Mouse (Mus musculus) left cerebral cortex, postnatal 25 days (tissue): ENCODE data around the gene Ly6g5b. TPM values are rescaled to one million over a fixed set of nuclear protein-coding genes. Genes with fewer than 3 reads are reported as not detected.
"Not testable (repeated sequence)": the region's sequence is repeated elsewhere in the genome, so short reads cannot be mapped to it uniquely, and the experiment has no call there.

Experiments used
- DNase-seq, 2 experiments: peaks; one replicate each; pipeline ENCODE4 v3.0.0; 2022; ENCODE audit warnings: low spot score in 2 of 2, mixed read lengths in 1 of 2
- intact Hi-C: fragments of 180-260 bp; cut with DNase I; formaldehyde crosslinking; loops from one replicate; pipeline ENCODE4 v1.15.1; 2025
- total RNA-seq, 2 experiments: library from RNA; stranded (reverse); gene quantifications; 2 replicates each; pipeline ENCODE4 v1.2.3; 2021

The Ly6g5b gene
- total RNA-seq, 2 experiments from 2014 or later: 0.69 to 0.94 TPM

DNA sequence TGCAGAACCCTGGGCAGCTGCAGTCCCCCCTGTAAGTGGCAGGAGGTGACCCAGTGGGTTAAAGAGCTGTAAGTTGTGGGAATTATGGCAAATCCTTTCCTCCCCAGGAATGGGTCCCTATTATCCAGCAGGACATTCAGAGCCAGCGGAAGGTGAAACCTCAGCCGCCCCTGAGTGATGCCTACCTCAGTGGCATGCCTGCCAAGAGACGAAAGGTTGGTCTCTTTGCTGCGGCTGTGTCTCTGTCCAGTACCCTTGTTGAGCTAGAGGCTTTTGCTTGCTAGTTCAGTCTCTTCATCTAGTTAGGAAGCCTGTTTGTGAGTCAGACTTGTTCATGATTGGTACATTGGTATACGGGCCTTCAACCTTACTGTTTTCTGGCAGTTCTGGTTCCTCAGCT lies 30.9 kb upstream of the Ly6g5b start:
- no peak for DNase-seq
- intact Hi-C loops: no loop called here

DNA sequence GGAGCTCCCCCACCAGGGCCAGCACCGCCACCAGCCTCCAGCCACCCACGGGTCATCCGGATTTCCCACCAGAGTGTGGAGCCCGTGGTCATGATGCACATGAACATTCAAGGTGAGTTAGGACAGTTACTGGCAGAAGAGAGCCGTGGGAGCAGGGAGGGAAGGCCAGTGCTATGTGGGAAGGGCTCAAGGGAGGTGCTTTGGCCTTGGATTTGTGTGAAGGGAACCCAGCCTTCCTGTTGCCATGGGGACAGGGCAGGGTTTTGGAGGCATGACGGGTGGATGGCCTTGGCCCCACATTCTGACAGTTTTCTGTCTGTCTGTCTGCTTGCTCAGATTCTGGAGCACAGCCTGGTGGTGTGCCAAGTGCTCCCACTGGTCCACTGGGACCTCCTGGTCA lies 26.7 kb upstream of the Ly6g5b start:
- no peak for DNase-seq
- intact Hi-C loops: no loop called here

DNA sequence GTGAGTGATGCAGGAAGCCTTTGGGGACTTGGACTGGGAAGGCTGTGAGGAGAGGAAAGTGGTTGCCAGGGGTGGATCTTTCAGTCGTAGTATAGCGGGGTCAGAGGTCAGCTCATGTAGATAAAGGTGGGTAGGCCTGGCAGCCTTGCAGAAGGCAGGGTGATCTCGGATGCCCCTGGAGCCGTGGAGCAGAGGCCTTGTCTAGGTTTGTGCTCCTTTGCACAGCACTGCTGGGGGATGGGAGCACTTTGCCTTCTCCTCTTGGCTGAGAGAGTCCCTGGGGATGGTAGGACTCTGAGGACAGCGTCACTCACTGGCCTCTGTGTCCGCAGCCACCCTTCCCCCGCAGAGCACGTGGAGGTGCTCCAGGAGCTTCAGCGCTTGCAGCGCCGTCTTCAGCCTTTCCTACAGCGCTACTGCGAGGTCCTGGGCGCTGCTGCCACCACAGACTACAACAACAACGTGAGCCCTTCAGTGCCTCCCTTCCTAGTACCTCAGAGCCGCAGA lies 25.3 kb upstream of the Ly6g5b start:
- intact Hi-C loops: no loop called here

DNA sequence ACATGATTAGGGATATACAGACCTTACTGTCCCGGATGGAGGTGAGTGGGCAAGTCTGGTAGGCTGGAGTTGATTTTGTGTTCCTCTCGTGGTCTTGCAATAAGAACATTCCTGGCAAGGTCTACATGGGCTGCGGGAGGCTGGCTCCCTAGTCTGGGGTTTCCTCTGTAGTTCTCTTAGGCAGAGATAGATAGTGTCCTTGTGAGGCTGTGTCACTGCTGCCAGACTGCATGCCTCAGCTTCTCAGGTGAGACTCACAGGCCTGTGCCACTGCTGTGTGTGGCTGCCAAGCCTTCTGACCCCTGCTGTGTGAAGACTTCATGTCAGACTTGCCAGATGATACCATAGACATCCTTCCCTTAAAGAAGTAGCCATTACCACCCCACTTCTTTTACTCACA lies 24.0 kb upstream of the Ly6g5b start:
- intact Hi-C loops: no loop called here

More for the DNA sequence above, 25.3 kb upstream of the Ly6g5b start:
- DNase-seq: no peak

DNA sequence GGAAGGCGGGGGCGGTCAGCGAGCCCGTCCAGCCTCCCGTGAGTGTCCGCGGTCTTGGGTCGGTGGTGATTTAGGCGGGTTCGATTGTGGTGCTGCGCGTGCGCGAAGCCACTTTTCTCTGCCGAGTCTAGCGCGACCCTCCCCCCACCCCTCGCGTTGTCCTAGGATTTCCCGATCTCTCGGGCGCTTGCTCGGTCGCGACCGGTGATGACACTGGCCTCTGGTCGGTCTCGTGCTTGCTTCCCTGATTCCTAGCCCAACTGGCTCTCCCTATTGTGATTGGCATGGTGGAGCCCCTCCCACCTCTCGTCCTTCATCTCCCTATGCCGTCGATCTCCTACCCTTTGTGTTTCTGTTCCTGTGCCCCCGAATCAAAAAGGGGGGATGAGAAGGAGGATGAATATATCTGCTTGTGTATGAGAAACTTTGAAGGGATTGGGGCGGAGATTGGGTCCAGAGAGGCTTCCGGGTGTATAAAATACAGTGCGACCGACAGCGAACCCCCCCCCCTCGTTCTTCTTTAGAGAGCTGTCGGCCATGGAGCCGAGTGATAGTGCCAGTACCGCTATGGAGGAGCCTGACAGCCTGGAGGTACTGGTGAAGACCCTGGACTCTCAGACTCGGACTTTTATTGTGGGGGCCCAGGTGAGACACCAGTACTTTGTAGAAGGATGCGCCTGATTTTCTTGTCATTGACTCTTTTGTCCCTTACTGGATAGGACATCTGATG lies 20.5 kb upstream of the Ly6g5b start:
- no peak for DNase-seq
- intact Hi-C loops: loop anchor here (1.0 kb wide), 1 partner anchor 29 kb away; the partner anchor contains the start of gene Prrc2a

More for the DNA sequence above, 24.0 kb upstream of the Ly6g5b start:
- no peak for DNase-seq

DNA sequence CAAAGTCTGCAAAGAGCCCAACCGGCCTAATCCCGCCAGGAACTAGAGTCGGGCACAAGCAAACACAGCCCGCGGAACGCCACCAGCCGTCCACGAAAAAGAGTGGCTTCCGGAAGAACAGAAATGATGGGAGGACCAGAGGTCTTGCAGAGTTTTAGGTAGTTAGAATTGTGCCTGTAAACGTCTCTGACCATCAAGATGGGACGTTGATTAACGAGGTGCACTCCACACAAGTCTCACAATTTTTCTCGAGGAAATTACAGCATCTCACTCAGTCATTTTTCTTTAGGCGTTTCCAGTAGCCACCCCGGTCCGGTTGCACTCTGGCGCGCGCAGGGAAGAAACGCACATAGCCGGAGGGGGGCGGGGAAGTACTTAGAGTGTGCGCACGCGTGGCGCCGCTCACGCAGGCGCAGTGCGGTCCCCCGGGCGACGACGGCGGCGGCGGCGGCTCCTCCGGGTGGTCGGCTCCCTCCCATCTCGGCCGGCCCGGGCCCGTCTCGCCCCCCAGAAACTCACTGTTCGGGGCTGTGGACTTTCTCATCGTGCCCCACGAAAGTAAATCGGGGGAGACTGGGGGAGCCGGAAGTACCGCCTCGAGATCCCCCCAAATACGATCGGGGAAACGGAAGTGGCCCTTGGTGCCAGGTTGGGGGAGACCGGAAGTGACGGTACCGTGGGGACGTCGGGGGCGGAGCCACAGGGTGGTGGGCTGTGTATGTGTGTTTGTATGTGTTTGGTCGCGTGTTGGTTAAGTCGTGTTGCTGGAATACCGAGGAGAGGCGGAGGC lies 19.8 kb upstream of the Ly6g5b start, which contains the start of gene Bag6:
Gene Bag6 (plus strand): TSS at position 378 of the 790 bp plus-strand sequence.
- peak; percentile 95 to 96 for DNase-seq
- intact Hi-C loops: loop anchor here (1.0 kb wide), 1 partner anchor 29 kb away; the partner anchor contains the start of gene Prrc2a

DNA sequence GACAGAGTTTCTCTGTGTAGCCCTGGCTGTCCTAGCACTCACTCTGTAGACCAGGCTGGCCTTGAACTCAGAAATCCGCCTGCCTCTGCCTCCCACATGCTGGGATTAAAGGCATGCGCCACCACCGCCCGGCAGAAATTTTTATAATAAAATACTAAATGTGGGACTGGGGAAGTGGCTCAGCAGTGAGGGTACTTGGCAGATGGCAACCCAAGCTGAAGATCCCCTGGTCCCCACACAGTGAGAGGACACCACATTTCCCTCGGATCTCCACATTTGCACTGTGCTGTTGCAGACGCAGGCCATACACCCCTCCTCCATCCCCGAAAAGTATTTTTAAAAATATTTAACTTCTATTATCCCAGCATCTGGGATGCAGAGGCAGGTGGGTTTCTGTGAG lies 18.3 kb upstream of the Ly6g5b start:
- DNase-seq: no peak
- intact Hi-C loops: no loop called here

DNA sequence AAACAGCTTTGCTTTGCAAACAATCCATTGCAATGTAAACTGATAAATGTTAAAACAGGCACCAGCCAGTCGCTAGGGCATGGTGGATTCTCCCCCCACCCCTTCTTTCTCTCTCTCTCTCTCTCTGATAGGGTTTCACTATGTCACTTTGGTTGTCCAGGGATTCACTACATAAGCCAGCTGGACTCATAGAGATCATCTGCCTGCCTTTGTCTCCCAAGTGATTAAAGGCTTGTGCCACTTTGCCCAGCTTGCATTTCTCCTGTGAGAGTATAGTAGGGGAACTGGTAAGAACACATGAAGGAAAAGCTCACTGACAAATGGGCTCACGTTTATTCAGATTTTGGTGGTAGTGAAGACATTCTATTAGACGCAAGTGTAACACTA lies 16.9 kb upstream of the Ly6g5b start:
- DNase-seq: no peak

DNA sequence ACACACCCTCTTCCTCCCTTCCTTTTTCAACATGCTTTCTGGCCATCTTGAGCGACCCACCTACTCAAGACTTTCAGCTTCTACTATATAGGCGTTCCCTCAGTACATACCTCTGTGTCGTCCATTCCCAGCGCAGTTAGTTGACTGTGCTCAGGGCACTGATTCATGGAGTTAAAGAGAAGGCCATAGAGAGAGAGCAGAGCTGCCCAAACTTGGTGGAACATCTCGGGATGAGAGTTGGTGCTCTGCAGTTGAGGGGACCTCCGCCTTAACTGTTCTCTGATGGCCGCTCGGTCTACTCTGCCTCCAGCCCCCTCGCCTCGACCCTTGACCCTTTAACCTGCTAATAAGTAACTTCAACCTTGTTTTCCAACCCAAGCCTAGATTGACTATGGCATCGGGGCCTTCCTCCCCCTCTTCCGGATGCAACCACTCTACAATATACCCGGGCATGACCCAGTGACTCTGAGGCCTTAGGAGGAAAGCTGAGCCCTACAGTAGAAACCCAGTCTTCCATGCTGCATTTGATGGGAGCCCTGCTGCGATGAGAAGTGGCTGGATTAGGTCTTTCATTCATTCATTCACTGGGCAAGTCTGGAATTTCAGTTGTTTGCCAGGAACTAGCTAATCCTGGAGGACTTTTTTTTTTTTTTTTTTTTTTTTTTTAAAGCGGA lies 16.4 kb upstream of the Ly6g5b start, which contains the start of gene Apom:
Gene Apom (minus strand): TSS at position 551 of the 674 bp plus-strand sequence.
- no peak for DNase-seq
- intact Hi-C loops: no loop called here

More for the DNA sequence above, 16.9 kb upstream of the Ly6g5b start:
- intact Hi-C loops: no loop called here

DNA sequence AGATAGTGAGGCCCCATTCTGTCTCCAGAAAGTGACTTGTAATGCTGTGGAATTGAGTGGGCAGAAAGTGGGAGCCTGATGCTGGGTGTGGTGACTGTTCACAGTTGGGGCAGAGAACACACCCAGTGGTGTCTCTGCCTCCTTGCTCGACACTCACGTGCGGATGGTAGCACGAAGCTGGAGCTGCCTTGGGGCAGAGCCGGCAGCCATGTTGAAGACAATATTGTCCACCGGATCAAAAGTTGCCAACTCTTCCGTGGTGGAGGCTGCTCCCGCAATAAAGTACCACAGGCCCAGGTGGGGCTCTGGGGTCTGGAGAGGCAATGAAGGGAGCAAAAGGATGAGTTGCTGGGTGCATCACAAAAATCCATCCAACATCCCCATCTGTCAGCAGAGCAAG lies 15.8 kb upstream of the Ly6g5b start:
- intact Hi-C loops: no loop called here
- no peak for DNase-seq

DNA sequence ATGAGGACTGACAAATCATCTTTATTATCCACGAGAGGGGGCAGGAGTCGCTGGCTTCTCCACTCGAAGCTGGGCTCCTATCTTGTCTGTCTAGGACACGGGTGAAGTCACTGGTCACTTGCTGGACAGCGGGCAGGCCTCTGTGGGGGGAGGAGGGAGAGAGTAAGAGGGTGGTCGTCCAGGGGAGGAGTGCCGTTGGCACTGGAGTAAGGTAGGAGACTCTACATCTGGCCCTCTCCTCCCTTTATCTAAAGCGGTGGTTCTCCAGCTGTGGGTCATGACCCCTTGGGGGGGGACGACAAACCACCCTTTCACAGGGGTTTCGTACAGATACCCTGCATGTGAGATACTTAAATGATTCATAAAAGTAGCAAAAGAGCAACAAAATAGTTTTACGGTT lies 13.8 kb upstream of the Ly6g5b start:
- DNase-seq: no peak
- intact Hi-C loops: no loop called here

DNA sequence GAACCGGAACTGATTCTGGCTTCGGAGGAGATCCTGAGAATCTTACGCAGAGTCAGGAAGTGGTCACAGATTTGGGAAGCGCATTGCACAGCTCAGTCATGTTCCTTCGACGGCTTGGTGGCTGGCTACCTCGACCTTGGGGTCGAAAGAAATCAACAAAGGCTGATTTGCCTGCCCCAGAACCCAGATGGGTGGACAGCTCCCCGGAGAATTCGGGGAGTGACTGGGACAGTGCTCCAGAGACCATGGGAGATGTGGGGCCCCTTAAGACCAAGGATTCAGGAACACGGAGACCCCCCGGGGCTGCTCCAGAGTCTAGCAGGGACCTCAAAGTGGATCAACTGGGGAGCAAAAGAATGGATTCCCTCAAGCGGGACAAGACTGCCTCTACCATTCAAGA lies 11.8 kb upstream of the Ly6g5b start:
- DNase-seq: no peak
- intact Hi-C loops: no loop called here

DNA sequence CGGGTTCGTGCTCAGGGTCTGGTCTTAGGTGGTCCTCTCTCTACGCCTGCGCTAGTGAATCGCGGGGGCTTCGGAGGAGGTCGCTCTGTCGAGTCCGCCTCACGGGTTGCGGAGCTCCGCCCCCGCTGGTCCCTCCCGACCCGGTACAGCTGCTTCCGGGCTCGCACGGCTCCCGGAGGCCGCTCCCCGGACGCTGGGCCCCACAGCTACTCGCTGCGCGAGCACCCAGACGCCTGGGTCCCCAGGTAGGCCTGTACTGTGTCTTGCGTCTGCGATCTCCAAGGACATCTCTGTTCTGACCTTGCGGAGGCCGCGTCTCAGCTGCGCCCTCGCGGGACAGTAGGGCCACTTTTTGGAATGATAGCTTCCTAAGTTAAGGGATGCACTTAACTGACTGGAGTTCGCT lies 11.0 kb upstream of the Ly6g5b start, which contains the start of gene D17H6S53E:
Gene D17H6S53E (plus strand): TSS at position 168 of the 406 bp plus-strand sequence.
- peak; percentile 74 to 80 for DNase-seq
- intact Hi-C loops: no loop called here

DNA sequence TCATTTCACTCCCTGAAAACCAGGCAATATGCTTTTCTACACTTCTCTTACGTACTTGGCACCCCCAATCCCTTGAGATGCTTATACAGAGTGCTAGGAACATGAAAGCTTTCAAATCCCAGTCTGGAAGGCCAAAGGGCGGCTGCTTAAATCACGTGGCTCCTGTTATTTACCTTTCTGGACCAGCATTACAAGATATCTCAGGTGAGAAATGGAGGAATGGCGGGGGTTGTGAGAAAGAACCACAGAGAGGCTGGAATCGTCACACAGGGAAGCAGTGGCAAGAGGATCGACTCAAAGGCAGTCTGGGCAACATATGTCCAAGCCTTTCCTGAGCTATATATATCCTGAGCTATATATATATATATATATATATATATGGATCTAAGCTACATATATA lies 10.3 kb upstream of the Ly6g5b start:
- DNase-seq: peak in 1 of 2 experiments; percentile 28
- intact Hi-C loops: no loop called here

DNA sequence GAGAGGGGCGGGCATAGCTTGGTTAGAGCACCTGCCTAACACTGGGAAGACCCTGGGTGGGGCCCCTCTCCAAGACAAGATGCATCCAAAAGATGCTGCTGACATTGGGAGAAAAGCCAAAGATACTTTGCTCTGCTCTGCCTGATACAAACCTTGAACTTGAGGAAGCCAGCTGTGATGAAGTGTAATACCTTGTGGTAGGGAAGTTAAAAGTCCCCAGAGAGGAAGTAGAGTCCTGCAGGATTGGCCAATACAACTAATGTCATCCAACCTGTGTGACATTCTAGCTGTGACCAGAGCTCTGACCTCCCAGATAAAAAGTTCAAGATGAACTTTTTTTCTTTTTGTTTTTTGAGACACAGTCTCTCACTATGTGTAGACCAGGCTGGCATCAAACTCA lies 9.9 kb upstream of the Ly6g5b start:
- intact Hi-C loops: no loop called here
- no peak for DNase-seq

DNA sequence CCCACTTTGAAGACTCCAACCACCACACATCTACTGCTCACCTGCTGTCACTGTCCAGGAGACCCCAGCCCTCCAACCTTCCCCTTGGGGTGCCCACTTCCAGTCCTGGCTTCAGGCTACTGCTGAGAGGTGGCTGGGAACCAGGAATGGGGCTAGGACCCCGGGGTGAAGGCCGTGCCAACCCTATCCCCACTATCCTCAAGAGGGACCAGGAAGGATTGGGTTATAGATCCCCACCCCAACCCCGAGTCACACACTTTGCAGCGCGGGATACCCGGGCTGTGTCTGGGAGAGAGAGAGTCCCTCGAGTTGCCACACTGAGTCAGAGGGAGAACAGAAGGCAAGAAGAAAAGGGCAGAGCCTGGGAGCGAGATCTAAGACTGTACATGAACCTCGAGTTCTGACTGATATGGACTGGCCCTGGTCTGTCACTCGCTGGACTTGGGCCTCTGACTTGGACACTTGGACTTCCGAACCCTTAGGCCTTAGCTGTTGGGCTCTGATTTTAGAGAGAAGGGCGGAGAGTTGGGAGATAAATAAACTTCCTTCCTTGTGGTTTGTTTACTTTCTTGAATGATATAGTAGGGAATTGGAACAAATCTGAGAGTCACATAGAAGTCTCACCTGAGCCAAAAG lies 9.2 kb upstream of the Ly6g5b start:
- not testable (repeated sequence) for DNase-seq
- intact Hi-C loops: loop anchor here (5.0 kb wide), 1 partner anchor 227 kb away; the partner anchor contains the start of genes C2 and Ehmt2

DNA sequence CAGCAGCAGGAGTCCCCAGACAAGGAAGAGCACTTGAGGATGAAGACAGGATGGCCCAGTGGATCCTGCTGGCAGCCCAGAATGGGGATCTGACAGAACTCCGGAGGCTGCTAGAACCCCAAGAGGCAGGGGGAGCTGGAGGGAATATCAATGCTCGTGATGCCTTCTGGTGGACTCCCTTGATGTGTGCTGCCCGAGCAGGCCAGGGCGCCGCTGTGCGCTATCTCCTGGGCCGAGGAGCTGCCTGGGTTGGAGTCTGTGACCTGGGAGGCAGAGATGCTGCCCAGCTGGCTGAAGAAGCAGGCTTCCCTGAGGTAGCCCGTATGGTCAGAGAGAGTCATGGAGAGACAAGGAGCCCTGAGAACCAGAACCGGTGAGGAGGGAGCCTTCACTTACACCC lies 8.1 kb upstream of the Ly6g5b start:
- not testable (repeated sequence) for DNase-seq
- intact Hi-C loops: loop anchor here (5.0 kb wide), 1 partner anchor 226 kb away; the partner anchor contains the start of genes C2 and Ehmt2

DNA sequence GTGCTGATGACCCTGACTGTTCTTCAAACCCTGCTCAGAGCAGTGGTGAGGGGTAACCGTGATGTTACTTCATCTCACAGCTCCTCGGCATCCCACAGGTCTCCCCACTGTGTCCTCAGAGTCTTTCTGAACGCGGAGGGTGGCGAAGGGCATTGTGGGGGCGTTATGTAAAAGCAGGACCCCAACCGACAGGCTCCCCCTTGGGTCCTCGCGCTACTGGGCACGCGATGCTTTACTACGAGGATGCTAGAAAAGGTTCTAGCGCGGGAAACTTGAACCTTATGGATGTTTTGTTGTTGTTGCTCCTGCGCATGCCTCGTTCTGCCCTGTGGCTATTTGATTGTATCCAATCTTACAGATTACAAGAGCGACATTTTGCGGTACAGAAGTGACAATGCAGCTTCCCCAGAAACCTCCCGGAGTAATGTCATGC lies 6.7 kb upstream of the Ly6g5b start, which contains the start of gene Csnk2b:
Gene Csnk2b (minus strand): TSS at position 183 of the 433 bp plus-strand sequence.
- intact Hi-C loops: loop anchor here (1.0 to 5.0 kb wide), 2 partner anchors 114 to 225 kb away; partner anchors contain the start of genes C2 and Ehmt2
- DNase-seq: peak; percentile 77 to 81
